Mouse (Mus musculus): ENCODE measurements at regions not wholly inside any gene's neighbourhood (a gene's known extent, or its start where the extent isn't known, plus 50 kb on each side); places are given as distances from the start of the nearest gene placed in this dataset.

- TF ChIP-seq CTCF (IDR thresholded peaks at IDR 0.05; ENCODE audit: low read depth), result no peak
- TF ChIP-seq EP300 (IDR thresholded peaks at IDR 0.05; ENCODE audit: low read depth), result no peak
These were observed 144.5 kb upstream of the Inhba start for GRCm38 (mm10) chr13:15867046-15867561.

All from liver, embryonic 14.5 days (tissue).